Mouse (Mus musculus): ENCODE results near the gene Maff.

DNA sequence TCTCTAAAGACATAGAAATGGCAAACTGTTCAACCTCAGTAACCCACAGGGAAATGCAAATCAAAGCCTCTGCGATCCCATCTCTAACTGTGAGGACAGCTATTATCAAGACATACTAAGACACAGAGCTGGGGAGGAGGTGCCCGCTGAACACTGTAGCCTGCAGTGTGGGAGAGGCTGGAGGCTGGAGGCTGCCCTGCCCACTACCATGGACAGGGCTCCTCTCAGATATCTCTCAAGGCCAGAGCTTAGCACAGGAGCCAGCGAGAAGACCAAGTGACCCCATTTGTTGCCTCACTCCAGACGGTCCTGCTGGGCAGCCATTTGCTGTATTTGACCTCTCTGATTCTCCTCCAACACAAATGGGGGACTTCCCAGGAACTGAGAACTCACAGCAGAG is 38.6 kb upstream of the Maff start:
- TF ChIP-seq POLR2A (IDR thresholded peaks at IDR 0.05; ENCODE audit: insufficient read length, low read depth) (no peak), E2F4 (IDR thresholded peaks at IDR 0.05; ENCODE audit: insufficient read depth) (no peak), USF1 (IDR thresholded peaks at IDR 0.05; ENCODE audit: low read depth) (no peak), POLR2AphosphoS2 (IDR thresholded peaks at IDR 0.05; ENCODE audit: insufficient read length, low read depth) (no peak), MAX (IDR thresholded peaks at IDR 0.05; ENCODE audit: low read depth) (no peak), SRF (IDR thresholded peaks at IDR 0.05; ENCODE audit: control insufficient read depth, insufficient read length, low read depth) (no peak), MYOG (IDR thresholded peaks at IDR 0.05; ENCODE audit: control insufficient read depth in 1 of 3, insufficient read depth in 1 of 3, insufficient read length in 2 of 3, low read depth in 2 of 3) (no peak), TCF12 (IDR thresholded peaks at IDR 0.05; ENCODE audit: insufficient read depth, poor library complexity, severe bottlenecking) (no peak), MYOD1 (IDR thresholded peaks at IDR 0.05; ENCODE audit: control insufficient read depth in 1 of 3, insufficient read length in 2 of 3, low read depth in 2 of 3) (no peak)
